Mouse (Mus musculus): Measurements from ENCODE around the gene Rpl32.
A peak's percentile ranks its signal among the peaks of the same experiment; 100 is the strongest.

Gene Rpl32

DNA sequence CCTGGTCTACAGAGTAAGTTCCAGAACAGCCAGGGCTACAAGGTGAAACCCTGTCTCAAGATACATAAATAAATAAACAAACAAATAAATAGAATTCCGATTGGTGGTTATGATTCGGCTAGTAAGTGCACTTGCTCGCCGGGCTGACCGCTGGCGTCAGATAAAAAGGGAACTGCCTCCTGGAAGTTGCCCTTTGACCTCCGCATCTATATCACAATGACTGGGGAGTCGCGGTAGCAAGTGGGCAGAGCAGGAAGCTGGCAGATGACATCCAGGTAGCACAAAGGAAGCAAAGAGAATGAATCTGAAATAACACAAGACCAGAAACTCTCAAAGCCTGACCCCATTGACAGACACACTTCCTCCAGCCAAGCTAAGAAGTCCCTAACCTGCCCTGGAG is 41.2 kb downstream of the Rpl32 start:
- no peak for DNase-seq (ENCODE audit: low spot score)

DNA sequence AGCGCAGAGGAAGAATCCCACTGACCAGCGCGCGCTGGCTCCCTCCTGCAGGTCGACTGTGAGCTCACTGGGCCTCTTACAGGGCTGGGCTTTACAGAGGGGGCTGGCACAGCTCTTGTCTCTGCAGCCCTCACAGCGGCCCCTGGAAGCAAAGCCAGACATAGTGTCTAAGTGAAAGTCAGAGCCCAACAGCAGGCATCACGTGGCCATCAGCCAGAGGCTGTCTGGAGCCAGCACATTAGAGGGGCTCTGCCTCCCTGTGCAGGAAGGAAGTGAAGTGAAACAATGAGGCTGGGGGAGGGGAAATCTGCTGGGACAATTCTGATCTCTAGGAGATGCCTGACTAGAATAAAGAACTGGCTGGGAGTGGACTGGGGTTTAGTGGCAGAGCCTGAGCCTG is 44.4 kb downstream of the Rpl32 start:
- peak; percentile 44 for DNase-seq (ENCODE audit: low spot score)

DNA sequence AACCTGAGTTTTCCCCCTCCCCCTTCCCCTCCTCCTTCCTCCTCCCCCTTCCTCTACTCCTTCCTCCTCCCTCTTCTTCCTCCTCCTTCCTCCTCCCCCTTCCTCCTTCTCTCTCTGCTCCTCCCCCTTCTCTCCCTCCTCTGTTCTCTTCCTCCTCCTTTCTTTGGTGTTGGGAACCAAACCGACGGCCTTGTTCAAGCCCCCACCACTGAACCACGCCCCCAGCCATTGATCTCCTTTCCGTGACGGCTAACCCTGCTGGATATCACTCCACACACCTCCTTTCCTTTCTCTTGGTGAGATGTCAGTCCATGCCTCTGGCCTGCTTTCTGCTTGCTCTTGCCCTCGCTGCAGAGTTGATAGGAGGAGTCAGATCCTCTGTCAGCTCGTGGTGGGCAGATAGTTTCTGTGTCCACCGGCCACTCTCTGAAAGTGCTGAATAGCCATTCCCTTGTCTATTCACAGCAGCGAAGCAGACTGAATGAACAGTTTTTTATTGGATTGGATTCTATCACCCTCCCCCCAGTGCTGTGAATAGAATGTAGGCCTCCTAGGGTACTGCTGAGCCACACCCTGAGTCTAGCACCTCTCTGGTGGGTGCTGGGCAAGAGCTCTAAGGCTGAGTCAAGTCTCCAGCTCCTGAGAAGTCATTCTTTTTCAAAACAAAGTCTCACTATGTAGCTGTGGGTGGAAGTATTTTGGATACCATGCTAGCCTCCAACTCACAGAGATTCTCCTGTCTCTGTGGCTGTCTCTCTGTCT is 46.4 kb downstream of the Rpl32 start, which contains the start of gene Tmem40:
TSS of gene Tmem40 (minus strand) at position 416 of the 762 bp plus-strand sequence.
- no peak for DNase-seq (ENCODE audit: low spot score)

DNA sequence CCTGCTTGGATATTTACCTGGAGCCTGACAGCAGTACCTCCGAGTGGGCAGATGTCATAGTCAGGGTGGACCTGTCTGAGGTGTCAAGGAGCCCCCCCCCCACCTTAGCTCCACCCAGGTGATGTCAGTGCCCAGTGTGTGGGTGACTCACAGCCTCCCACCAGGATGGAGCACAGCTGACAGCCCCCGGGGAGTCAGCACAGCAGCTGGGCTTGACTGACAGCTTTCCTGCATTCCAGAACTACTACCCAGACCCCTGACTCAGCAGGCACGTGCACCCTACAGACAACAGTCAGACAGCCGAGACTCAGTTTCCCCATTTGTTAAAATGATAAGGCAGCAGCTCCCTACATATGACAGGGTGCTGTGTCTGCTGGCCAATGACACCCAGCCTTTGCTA is 47.6 kb downstream of the Rpl32 start:
- DNase-seq (ENCODE audit: low spot score) = no peak

DNA sequence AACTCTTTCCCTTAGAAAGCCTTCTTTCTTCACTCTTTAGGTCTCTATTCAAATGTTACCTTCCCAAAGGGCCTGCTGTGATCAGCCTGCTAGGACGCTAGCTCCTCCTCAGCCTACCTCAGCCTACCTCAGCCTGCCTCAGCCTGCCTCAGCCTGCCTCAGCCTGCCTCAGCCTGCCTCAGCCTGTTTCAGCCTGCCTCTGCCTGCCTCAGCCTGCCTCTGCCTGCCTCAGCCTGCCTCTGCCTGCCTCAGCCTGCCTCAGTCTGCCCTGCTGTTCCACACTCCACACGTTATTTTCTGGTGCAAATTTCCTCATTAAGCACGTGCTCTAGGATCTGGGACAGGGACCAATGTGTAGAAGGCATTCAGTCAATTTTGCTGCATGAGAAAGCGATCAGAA is 48.4 kb downstream of the Rpl32 start:
- no peak for DNase-seq (ENCODE audit: low spot score)

DNA sequence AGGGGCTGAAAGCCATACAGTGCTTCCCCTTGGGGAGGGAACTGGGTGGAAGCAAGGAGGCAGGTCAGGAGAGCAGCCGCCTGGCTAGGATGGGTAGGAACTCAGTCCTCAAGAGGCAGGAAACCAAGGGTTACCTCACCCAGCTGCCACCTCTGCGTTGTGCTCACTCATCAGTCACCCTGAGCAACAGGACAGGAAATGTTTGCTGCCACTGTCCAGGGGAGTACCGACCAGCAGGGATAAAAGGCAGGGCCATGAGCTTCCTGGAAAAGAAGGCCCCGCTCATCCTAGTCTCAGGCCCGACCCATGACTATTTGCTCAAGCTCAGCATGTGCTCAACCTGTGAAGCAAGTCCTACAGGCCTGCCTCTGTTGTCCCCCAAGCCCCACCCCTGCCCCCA is 49.1 kb downstream of the Rpl32 start:
- DNase-seq (ENCODE audit: low spot score) = no peak

DNA sequence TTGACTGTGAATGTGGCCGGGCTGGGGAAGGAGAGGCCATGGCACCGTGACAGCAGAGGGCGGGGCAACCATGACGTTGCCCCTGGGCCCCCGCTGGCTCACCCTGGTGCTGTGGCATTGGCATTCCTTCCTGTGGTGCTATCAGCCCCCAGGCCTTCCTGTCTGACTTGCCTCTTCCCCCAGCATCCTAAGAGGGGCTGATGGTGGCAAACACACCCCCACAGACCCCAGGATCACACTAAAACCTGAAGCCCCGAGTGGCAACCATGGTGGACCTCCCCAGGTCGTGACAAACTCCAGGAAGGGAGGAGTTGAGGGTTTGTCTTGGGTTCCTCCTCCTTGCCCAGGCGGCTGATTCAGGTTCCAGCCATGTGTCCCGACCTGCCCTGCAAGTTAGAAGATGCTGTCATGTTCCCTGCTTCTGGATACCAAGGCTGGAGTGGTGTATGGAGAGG is 49.5 kb downstream of the Rpl32 start:
- no peak for DNase-seq (ENCODE audit: low spot score)

DNA sequence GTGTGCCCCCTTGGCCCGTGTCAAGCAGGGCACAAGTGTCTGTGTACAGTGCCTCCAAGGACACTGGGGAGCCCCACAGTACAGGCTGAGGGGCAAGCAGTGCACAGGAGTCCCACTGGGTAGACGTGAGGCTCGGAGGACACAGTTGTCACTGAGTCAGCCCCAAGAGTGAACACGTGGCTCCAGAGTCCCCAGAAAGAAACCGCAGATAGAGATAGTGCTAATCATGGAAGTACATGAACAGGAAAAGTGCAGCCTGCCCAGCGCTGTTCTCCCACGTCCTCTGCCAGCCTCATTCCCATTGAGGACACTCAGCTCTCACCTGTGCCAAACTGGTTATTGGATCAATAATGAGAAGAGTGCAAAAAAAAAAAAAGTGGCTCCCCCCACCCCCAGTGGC is 53.0 kb downstream of the Rpl32 start:
- no peak for DNase-seq (ENCODE audit: low spot score)

Measured in layer of hippocampus, adult 11-12 months (tissue).